Mouse (Mus musculus) forebrain, embryonic 15.5 days (tissue): ENCODE measurements at regions not wholly inside any gene's neighbourhood (a gene's known extent, or its start where the extent isn't known, plus 50 kb on each side); places are given as distances from the start of the nearest gene placed in this dataset.

ENCODE experiments used
- ATAC-seq: fragments of 200-750 bp; cut with Nextera tagmentation; replicated peaks from 2 replicates; pipeline ENCODE4 v1.8.0; 2017; ENCODE audit warnings: mild to moderate bottlenecking, moderate TSS enrichment, moderate library complexity
- H3K27ac ChIP-seq: fragments of 300-500 bp; sonication (generic); replicated peaks from 2 replicates; pipeline ENCODE4 v1.5.1; 2015; ENCODE audit warnings: mild to moderate bottlenecking, inconsistent platforms
- H3K27me3 ChIP-seq: fragments of 300-500 bp; sonication (generic); 2 replicates; pipeline ENCODE4 v1.6.1; 2015; ENCODE audit warnings: inconsistent platforms
- H3K36me3 ChIP-seq: fragments of 300-500 bp; sonication (generic); 2 replicates; pipeline ENCODE4 v1.6.1; 2015; ENCODE audit warnings: mild to moderate bottlenecking, inconsistent platforms
- H3K4me1 ChIP-seq: fragments of 300-500 bp; sonication (generic); 2 replicates; pipeline ENCODE4 v1.6.1; 2015; ENCODE audit warnings: inconsistent platforms
- H3K4me2 ChIP-seq: fragments of 300-500 bp; sonication (generic); replicated peaks from 2 replicates; pipeline ENCODE4 v1.6.1; 2015; ENCODE audit warnings: mild to moderate bottlenecking, inconsistent platforms
- H3K4me3 ChIP-seq: fragments of 300-500 bp; sonication (generic); 2 replicates; pipeline ENCODE4 v1.5.1; 2015; ENCODE audit warnings: mild to moderate bottlenecking, inconsistent platforms
- H3K9ac ChIP-seq: fragments of 300-500 bp; sonication (generic); replicated peaks from 2 replicates; pipeline ENCODE4 v1.6.1; 2015; ENCODE audit warnings: mild to moderate bottlenecking, inconsistent platforms
- H3K9me3 ChIP-seq: fragments of 300-500 bp; sonication (generic); 2 replicates; pipeline ENCODE4 v1.6.1; 2016; ENCODE audit warnings: inconsistent platforms
- WGBS: fragments of 180-500 bp; shearing (Covaris S2); methylation state at CpG from one replicate; pipeline ENCODE4 v1.1.7; 2015; ENCODE audit warnings: mixed read lengths; 5-methylcytosine and 5-hydroxymethylcytosine counted together

- no peak overlapping the region for H3K9ac ChIP-seq
- no peak overlapping the region for H3K27ac ChIP-seq
- no peaks in the 10 kb centered on the region for H3K36me3 ChIP-seq
- no peaks in the 10 kb centered on the region for H3K27me3 ChIP-seq
- 98% methylated on average over 1 of the region's 1 CpGs for WGBS
- H3K4me3 ChIP-seq, result no peak overlapping the region
- ATAC-seq, result no peak
- H3K4me1 ChIP-seq, result peaks cover 9% of the 10 kb centered on the region; the same call in 1 of the 2 replicates
- no peaks in the 10 kb centered on the region for H3K9me3 ChIP-seq
- no peak overlapping the region for H3K4me2 ChIP-seq
Observed at GRCm38 (mm10) chr9:52371296-52371695, 202.9 kb upstream of the Zc3h12c start.

- no peak overlapping the region for H3K9ac ChIP-seq
- no peak overlapping the region for H3K4me2 ChIP-seq
- peak; percentile 46; the same call in 1 of the 2 replicates for ATAC-seq
- no peaks in the 10 kb centered on the region for H3K36me3 ChIP-seq
- H3K27ac ChIP-seq, result no peak overlapping the region
- H3K27me3 ChIP-seq, result no peaks in the 10 kb centered on the region
- H3K9me3 ChIP-seq, result no peaks in the 10 kb centered on the region
- H3K4me3 ChIP-seq, result no peak overlapping the region
- H3K4me1 ChIP-seq, result peaks cover 9% of the 10 kb centered on the region; the same call in 1 of the 2 replicates
- 7% methylated on average over 9 of the region's 9 CpGs for WGBS
Observed at GRCm38 (mm10) chr9:52368911-52369310, 200.5 kb upstream of the Zc3h12c start.

- no peak overlapping the region for H3K27ac ChIP-seq
- 88% methylated on average over 3 of the region's 3 CpGs for WGBS
- no peak for ATAC-seq
- no peak overlapping the region for H3K4me3 ChIP-seq
- no peak overlapping the region for H3K4me2 ChIP-seq
- H3K9me3 ChIP-seq, result no peaks in the 10 kb centered on the region
- H3K27me3 ChIP-seq, result no peaks in the 10 kb centered on the region
- peaks cover 9% of the 10 kb centered on the region; the same call in 1 of the 2 replicates for H3K4me1 ChIP-seq
- no peak overlapping the region for H3K9ac ChIP-seq
- no peaks in the 10 kb centered on the region for H3K36me3 ChIP-seq
Observed at GRCm38 (mm10) chr9:52368080-52368479, 199.7 kb upstream of the Zc3h12c start.

- Histone ChIP-seq H3K9ac (no peak overlapping the region), H3K27me3 (no peaks in the 10 kb centered on the region), H3K27ac (no peak overlapping the region), H3K4me2 (no peak overlapping the region), H3K36me3 (no peaks in the 10 kb centered on the region), H3K9me3 (no peaks in the 10 kb centered on the region), H3K4me3 (no peak overlapping the region), H3K4me1 (peaks cover 9% of the 10 kb centered on the region; the same call in 1 of the 2 replicates)
- no peak for ATAC-seq
- WGBS, result 28% methylated on average over 9 of the region's 9 CpGs
Observed at GRCm38 (mm10) chr9:52366046-52366445, 197.7 kb upstream of the Zc3h12c start.

GRCm38 (mm10) chr9:52361599-52361998 lies 193.2 kb upstream of the Zc3h12c start:
- no peak overlapping the region for H3K27ac ChIP-seq
- H3K4me1 ChIP-seq, result peaks cover 5% of the 10 kb centered on the region; the same call in 1 of the 2 replicates
- no peaks in the 10 kb centered on the region for H3K27me3 ChIP-seq
- no peak for ATAC-seq
- H3K9ac ChIP-seq, result no peak overlapping the region
- H3K9me3 ChIP-seq, result no peaks in the 10 kb centered on the region
- WGBS, result 91% methylated on average over 2 of the region's 2 CpGs
- no peak overlapping the region for H3K4me3 ChIP-seq
- H3K4me2 ChIP-seq, result no peak overlapping the region
- no peaks in the 10 kb centered on the region for H3K36me3 ChIP-seq

- Histone ChIP-seq H3K27ac (no peak overlapping the region), H3K9me3 (no peaks in the 10 kb centered on the region), H3K36me3 (no peaks in the 10 kb centered on the region), H3K4me1 (peaks cover 5% of the 10 kb centered on the region; the same call in 1 of the 2 replicates), H3K9ac (no peak overlapping the region), H3K27me3 (no peaks in the 10 kb centered on the region), H3K4me2 (no peak overlapping the region), H3K4me3 (no peak overlapping the region)
- ATAC-seq, result no peak
- WGBS, result 71% methylated on average over 3 of the region's 3 CpGs
Observed at GRCm38 (mm10) chr9:52359416-52359815, 191.0 kb upstream of the Zc3h12c start.

GRCm38 (mm10) chr9:52356549-52356948 lies 188.2 kb upstream of the Zc3h12c start:
- Histone ChIP-seq H3K4me3 (no peak overlapping the region), H3K27me3 (no peaks in the 10 kb centered on the region)
- WGBS, result 89% methylated on average over 3 of the region's 3 CpGs

GRCm38 (mm10) chr9:52355187-52355982 lies 187.0 kb upstream of the Zc3h12c start:
- no peak overlapping the region for H3K4me3 ChIP-seq
- ATAC-seq, result no peak
- WGBS, result 71% methylated on average over 10 of the region's 10 CpGs

More at GRCm38 (mm10) chr9:52356549-52356948, 188.2 kb upstream of the Zc3h12c start:
- Histone ChIP-seq H3K4me2 (no peak overlapping the region), H3K9ac (no peak overlapping the region), H3K36me3 (no peaks in the 10 kb centered on the region), H3K4me1 (peaks cover 5% of the 10 kb centered on the region; the same call in 1 of the 2 replicates), H3K27ac (no peak overlapping the region), H3K9me3 (no peaks in the 10 kb centered on the region)
- no peak for ATAC-seq

GRCm38 (mm10) chr9:52348536-52349527 lies 180.5 kb upstream of the Zc3h12c start:
- H3K27me3 ChIP-seq, result no peaks in the 10 kb centered on the region
- WGBS, result 66% methylated on average over 7 of the region's 7 CpGs
- H3K36me3 ChIP-seq, result no peaks in the 10 kb centered on the region
- H3K4me3 ChIP-seq, result no peak overlapping the region
- H3K4me1 ChIP-seq, result no peaks in the 10 kb centered on the region
- no peak overlapping the region for H3K27ac ChIP-seq
- no peaks in the 10 kb centered on the region for H3K9me3 ChIP-seq
- ATAC-seq, result no peak
- no peak overlapping the region for H3K4me2 ChIP-seq
- H3K9ac ChIP-seq, result no peak overlapping the region

More at GRCm38 (mm10) chr9:52355187-52355982, 187.0 kb upstream of the Zc3h12c start:
- H3K27me3 ChIP-seq, result no peaks in the 10 kb centered on the region
- no peak overlapping the region for H3K9ac ChIP-seq
- H3K36me3 ChIP-seq, result no peaks in the 10 kb centered on the region
- no peak overlapping the region for H3K27ac ChIP-seq
- no peak overlapping the region for H3K4me2 ChIP-seq
- H3K9me3 ChIP-seq, result no peaks in the 10 kb centered on the region
- peaks cover 5% of the 10 kb centered on the region; the same call in 1 of the 2 replicates for H3K4me1 ChIP-seq

GRCm38 (mm10) chr9:52344177-52344877 lies 176.0 kb upstream of the Zc3h12c start:
- WGBS, result 88% methylated on average over 2 of the region's 2 CpGs
- Histone ChIP-seq H3K9me3 (no peaks in the 10 kb centered on the region), H3K4me2 (no peak overlapping the region), H3K9ac (no peak overlapping the region), H3K4me3 (no peak overlapping the region), H3K36me3 (no peaks in the 10 kb centered on the region), H3K27ac (no peak overlapping the region), H3K4me1 (no peaks in the 10 kb centered on the region), H3K27me3 (no peaks in the 10 kb centered on the region)
- ATAC-seq, result no peak

GRCm38 (mm10) chr9:52341029-52341428 lies 172.7 kb upstream of the Zc3h12c start:
- Histone ChIP-seq H3K4me2 (no peak overlapping the region), H3K9me3 (no peaks in the 10 kb centered on the region), H3K4me3 (no peak overlapping the region), H3K9ac (no peak overlapping the region), H3K36me3 (no peaks in the 10 kb centered on the region), H3K27me3 (no peaks in the 10 kb centered on the region), H3K4me1 (peaks cover 6% of the 10 kb centered on the region; the same call in 1 of the 2 replicates), H3K27ac (no peak overlapping the region)
- WGBS, result 80% methylated on average over 2 of the region's 2 CpGs
- ATAC-seq, result no peak
